39 mouse cellular contexts compared by ENCODE assay signal in the genomic region with DNA sequence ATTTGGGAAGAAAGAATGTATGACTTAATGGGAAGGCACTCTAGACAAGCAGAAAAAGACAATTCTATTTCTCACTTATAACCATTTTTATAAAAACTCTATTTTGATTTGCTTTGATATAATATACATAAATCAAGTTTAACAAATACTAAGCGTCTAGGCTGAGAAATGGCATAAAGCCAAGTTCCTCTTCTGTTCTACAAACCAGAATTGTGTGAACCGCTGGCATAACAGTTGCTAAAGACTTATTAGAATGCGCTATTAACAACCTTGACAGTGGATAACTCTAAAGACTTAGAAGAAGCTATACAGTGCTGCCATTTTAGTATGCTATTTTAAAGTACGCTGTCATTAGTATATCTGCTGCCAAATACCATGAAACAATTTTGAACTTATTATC. TPM values are rescaled to one million over a fixed set of nuclear protein-coding genes. Genes with fewer than 3 reads are reported as not detected.
DNase-seq lines count a peak whose midpoint lies in the region; ATAC-seq and TF ChIP-seq lines count a peak whose summit lies in the region.
"Had no signal": no experiment of that assay in that cellular context is flagged by ENCODE, and none has a peak within 500 bp of the region (broad histone marks: within the 10 kb centered on the region; RNA-seq: fewer than 3 reads in every experiment).

No protein-coding gene starts in this region.

- DNase-seq in hindbrain, postnatal 0 days (ENCODE audit: low spot score): peak; percentile 14
- DNase-seq in lung, postnatal 36 days: peak; percentile 18
- no peak for DNase-seq in lung, adult 18-20 months
- peak; percentile 39 for DNase-seq in MEL-GATA-1-ER (ENCODE audit: extremely low read depth, low read depth)
- no peak for DNase-seq in layer of hippocampus, postnatal 36 days
- DNase-seq in left cerebral cortex, postnatal 14 days (ENCODE audit: low spot score in 2 of 2): no peak
- DNase-seq: adrenal gland, postnatal 10 days; B cell, adult 2 months; cerebellum, adult 11-12 months; cerebellum, postnatal 10 days; gastrocnemius, adult 2 months; gastrocnemius, postnatal 36 days; heart, adult 18-20 months; heart, postnatal 36 days; kidney, adult 11 months; kidney, postnatal 36 days; retina, postnatal 1 day; right cerebral cortex, postnatal 14 days; thymus, adult 18-20 months; thymus, postnatal 36 days had no signal

- H3K9ac ChIP-seq in hindbrain, postnatal 0 days (replicated peaks; ENCODE audit: low read length): no peak overlapping the region
- H3K9ac ChIP-seq in hindbrain, embryonic 13.5 days: no peak overlapping the region
- H3K9ac ChIP-seq: embryonic facial prominence, embryonic 15.5 days; forebrain, embryonic 13.5 days; hindbrain, embryonic 14.5 days; kidney, embryonic 15.5 days; liver, embryonic 15.5 days; midbrain, embryonic 12.5 days; neural tube, embryonic 15.5 days had no signal

- no peak overlapping the region for H3K4me2 ChIP-seq in hindbrain, postnatal 0 days (ENCODE audit: low read depth, low read length)
- no peak overlapping the region for H3K4me2 ChIP-seq in hindbrain, embryonic 13.5 days
- H3K4me2 ChIP-seq: embryonic facial prominence, embryonic 15.5 days; forebrain, embryonic 13.5 days; heart, embryonic 11.5 days; hindbrain, embryonic 14.5 days; kidney, embryonic 15.5 days; liver, embryonic 15.5 days; midbrain, embryonic 12.5 days; neural tube, embryonic 15.5 days had no signal

- no peaks in the 10 kb centered on the region for H3K9me3 ChIP-seq in hindbrain, postnatal 0 days (ENCODE audit: low read length)
- no peaks in the 10 kb centered on the region for H3K9me3 ChIP-seq in hindbrain, embryonic 13.5 days
- H3K9me3 ChIP-seq: embryonic facial prominence, embryonic 15.5 days; forebrain, embryonic 13.5 days; kidney, embryonic 15.5 days; liver, embryonic 15.5 days; midbrain, embryonic 12.5 days; neural tube, embryonic 15.5 days had no signal

- H3K4me1 ChIP-seq in hindbrain, postnatal 0 days (ENCODE audit: insufficient read depth, low read length): no peaks in the 10 kb centered on the region
- H3K4me1 ChIP-seq in hindbrain, embryonic 13.5 days (replicated peaks): no peaks in the 10 kb centered on the region
- H3K4me1 ChIP-seq: embryonic facial prominence, embryonic 15.5 days; kidney, embryonic 15.5 days; liver, embryonic 15.5 days; midbrain, embryonic 12.5 days; neural tube, embryonic 15.5 days had no signal

- no peak overlapping the region for H3K4me3 ChIP-seq in hindbrain, postnatal 0 days (ENCODE audit: low read length)
- H3K4me3 ChIP-seq in hindbrain, embryonic 13.5 days: no peak overlapping the region
- H3K4me3 ChIP-seq: embryonic facial prominence, embryonic 15.5 days; forebrain, embryonic 13.5 days; gastrocnemius, adult 2 months; kidney, embryonic 15.5 days; layer of hippocampus, adult 2 months; liver, embryonic 15.5 days; midbrain, embryonic 12.5 days; neural tube, embryonic 15.5 days had no signal

- H3K36me3 ChIP-seq in hindbrain, postnatal 0 days (ENCODE audit: insufficient read depth, low read length): no peaks in the 10 kb centered on the region
- peaks cover 5% of the 10 kb centered on the region; the same call in 1 of the 2 replicates for H3K36me3 ChIP-seq in hindbrain, embryonic 13.5 days
- H3K36me3 ChIP-seq: embryonic facial prominence, embryonic 15.5 days; midbrain, embryonic 12.5 days; neural tube, embryonic 15.5 days had no signal

- H3K27ac ChIP-seq in hindbrain, postnatal 0 days: no peak overlapping the region
- H3K27ac ChIP-seq in hindbrain, embryonic 13.5 days: no peak overlapping the region
- H3K27ac ChIP-seq: embryonic facial prominence, embryonic 15.5 days; forebrain, embryonic 13.5 days; gastrocnemius, adult 2 months; hindbrain, embryonic 14.5 days; kidney, embryonic 15.5 days; layer of hippocampus, adult 2 months; liver, embryonic 15.5 days; midbrain, embryonic 12.5 days; neural tube, embryonic 15.5 days had no signal

- no peaks in the 10 kb centered on the region for H3K27me3 ChIP-seq in hindbrain, postnatal 0 days (ENCODE audit: insufficient read depth, low read length)
- H3K27me3 ChIP-seq in hindbrain, embryonic 13.5 days: no peaks in the 10 kb centered on the region
- H3K27me3 ChIP-seq: embryonic facial prominence, embryonic 15.5 days; forebrain, embryonic 13.5 days; kidney, embryonic 15.5 days; liver, embryonic 15.5 days; midbrain, embryonic 12.5 days; neural tube, embryonic 15.5 days had no signal

- intact Hi-C loops in left cerebral cortex, postnatal 14 days (cut with DNase I): no loop called here

- ATAC-seq in hindbrain, postnatal 0 days: no peak
- ATAC-seq in hindbrain, embryonic 13.5 days (ENCODE audit: low FRiP score): no peak
- ATAC-seq in hematopoietic stem cell, adult 5-6 weeks (replicated peaks in 1 of 2; ENCODE audit: insufficient read depth in 1 of 2, low FRiP score in 2 of 2, low TSS enrichment in 1 of 2, low read depth in 1 of 2, poor library complexity in 2 of 2, severe bottlenecking in 2 of 2): peak; percentile 21 to 46; a peak in 1 of 4 replicates
- ATAC-seq: forebrain, embryonic 13.5 days; inflammation-experienced regulatory T-cells, adult 6 months had no signal

- WGBS in hindbrain, postnatal 0 days: 61% methylated on average over 4 of the region's 4 CpGs
- WGBS in hindbrain, embryonic 13.5 days: 73% methylated on average over 4 of the region's 4 CpGs

- TF ChIP-seq CTCF in hindbrain, postnatal 0 days (IDR thresholded peaks at IDR 0.05; ENCODE audit: low read depth): no peak

RNA-seq across cellular contexts. Expression of a gene that starts 41.2 kb away (rescaled TPM):
- total RNA-seq in hindbrain, postnatal 0 days (2014; rRNA removed): not detected in 2 replicates
- not detected in 2 replicates for polyA plus RNA-seq in hindbrain, postnatal 0 days (2015; fragmentation: Nextera tagmentation; extraction: Ambion mirVana)
- not detected in 2 replicates for polyA plus RNA-seq in hindbrain, embryonic 13.5 days (2015; fragmentation: Nextera tagmentation; extraction: Ambion mirVana)
- not detected in 2 replicates for total RNA-seq in hematopoietic stem cell, adult 5-6 weeks (2017)
- total RNA-seq in layer of hippocampus, postnatal 36 days (2021): not detected
- total RNA-seq in left cerebral cortex, postnatal 14 days (2021): under 1 TPM in 1 of 2 experiments, not detected in 1; 0.18 TPM
- total RNA-seq: adrenal gland, postnatal 10 days; common myeloid progenitor, adult 5-6 weeks; gastrocnemius, adult 2 months; gastrocnemius, postnatal 36 days; heart, adult 18-20 months; heart, postnatal 36 days; layer of hippocampus, adult 2 months; layer of hippocampus, postnatal 14 days; liver, adult 2 months; megakaryocyte progenitor cell, adult 5-6 weeks; monocyte, adult 5-6 weeks had no signal
- polyA plus RNA-seq: embryonic facial prominence, embryonic 15.5 days; forebrain, embryonic 13.5 days; heart, embryonic 11.5 days; hindbrain, embryonic 14.5 days; limb, embryonic 11.5 days; liver, embryonic 15.5 days; lung, embryonic 16.5 days; midbrain, embryonic 12.5 days; neural tube, embryonic 15.5 days had no signal

Comparison
In these comparisons a context has a peak if more than half of its experiments do, and no peak if none do; other contexts are left out.
1. DNase-seq: peak in hindbrain, postnatal 0 days (single experiment), lung, postnatal 36 days (single experiment) and MEL-GATA-1-ER (single experiment); none in lung, adult 18-20 months (0 of 2), layer of hippocampus, postnatal 36 days (0 of 2) and left cerebral cortex, postnatal 14 days (0 of 2).
2. ATAC-seq: peak in hematopoietic stem cell, adult 5-6 weeks (2 of 2); none in hindbrain, postnatal 0 days (single experiment) and hindbrain, embryonic 13.5 days (single experiment).